Mouse (Mus musculus) CD4-positive, CD25-positive, alpha-beta regulatory T cell (primary cell): ENCODE results near the gene Sohlh1. TPM values are rescaled to one million over a fixed set of nuclear protein-coding genes. Genes with fewer than 3 reads are reported as not detected.

Source experiments
- polyA plus RNA-seq: library from polyadenylated mRNA; unstranded; fragments of 100-300 nt; shearing (Covaris generic); gene quantifications from one replicate; pipeline ENCODE4 v1.2.1, GENCODE M21; 2017

Sohlh1 gene
- not detected for polyA plus RNA-seq

GRCm38 (mm10) chr2:25847226-25847625 lies at the start of gene Sohlh1:
Gene Sohlh1, minus strand, starts transcription at chr2:25847248.

GRCm38 (mm10) chr2:25863337-25864131 lies 16.5 kb upstream of the Sohlh1 start, which contains the start of gene Kcnt1:
Gene Kcnt1, plus strand, starts transcription at chr2:25863734.

GRCm38 (mm10) chr2:25822806-25823205 lies 24.2 kb downstream of the Sohlh1 start, which contains the start of gene Lcn9:
Gene Lcn9, plus strand, starts transcription at chr2:25823153.

GRCm38 (mm10) chr2:25815748-25816147 lies 31.3 kb downstream of the Sohlh1 start, which contains the start of gene Glt6d1:
Gene Glt6d1, minus strand, starts transcription at chr2:25815848.

Other genes starting within 250 kb of the Sohlh1 start
- 51.6 TPM for gene Rabl6, start 238.7 kb downstream of the Sohlh1 start, polyA plus RNA-seq
- not detected for gene Ccdc183, start 229.6 kb downstream of the Sohlh1 start, polyA plus RNA-seq
- gene Tmem141, start 225.2 kb downstream of the Sohlh1 start, polyA plus RNA-seq, result 1.1 TPM
- 2.9 TPM for gene Fcna, start 219.2 kb downstream of the Sohlh1 start, polyA plus RNA-seq
- gene Lcn8, start 194.1 kb downstream of the Sohlh1 start, polyA plus RNA-seq, result not detected
- not detected for gene Lcn5, start 189.3 kb downstream of the Sohlh1 start, polyA plus RNA-seq
- gene Lcn6, start 170.5 kb downstream of the Sohlh1 start, polyA plus RNA-seq, result not detected
- gene Lcn10, start 164.5 kb downstream of the Sohlh1 start, polyA plus RNA-seq, result 0.22 TPM
- not detected for gene Obp2a, start 147.2 kb downstream of the Sohlh1 start, polyA plus RNA-seq
- 177 TPM for gene Bmyc, start 140.5 kb downstream of the Sohlh1 start, polyA plus RNA-seq
- gene Obp2b, start 110.2 kb downstream of the Sohlh1 start, polyA plus RNA-seq, result not detected
- gene Lcn3, start 81.7 kb downstream of the Sohlh1 start, polyA plus RNA-seq, result not detected
- not detected for gene Lcn11, start 70.2 kb downstream of the Sohlh1 start, polyA plus RNA-seq
- gene Gm13539, start 65.0 kb downstream of the Sohlh1 start, polyA plus RNA-seq, result not detected
- gene Glt6d1, start 31.4 kb downstream of the Sohlh1 start, polyA plus RNA-seq, result not detected
- gene Lcn9, start 24.1 kb downstream of the Sohlh1 start, polyA plus RNA-seq, result not detected
- gene Kcnt1, start 16.5 kb upstream of the Sohlh1 start, polyA plus RNA-seq, result 0.12 TPM
- 29.1 TPM for gene Camsap1, start 136.0 kb upstream of the Sohlh1 start, polyA plus RNA-seq
- gene Ubac1, start 174.5 kb upstream of the Sohlh1 start, polyA plus RNA-seq, result 67.3 TPM